Mouse (Mus musculus) lung, postnatal 4 days (tissue): ENCODE results near the gene Abcc12.

ENCODE experiments used
- DNase-seq, 2 experiments: peaks; one replicate each; pipeline ENCODE4 v3.0.0; 2021

The Abcc12 gene

DNA sequence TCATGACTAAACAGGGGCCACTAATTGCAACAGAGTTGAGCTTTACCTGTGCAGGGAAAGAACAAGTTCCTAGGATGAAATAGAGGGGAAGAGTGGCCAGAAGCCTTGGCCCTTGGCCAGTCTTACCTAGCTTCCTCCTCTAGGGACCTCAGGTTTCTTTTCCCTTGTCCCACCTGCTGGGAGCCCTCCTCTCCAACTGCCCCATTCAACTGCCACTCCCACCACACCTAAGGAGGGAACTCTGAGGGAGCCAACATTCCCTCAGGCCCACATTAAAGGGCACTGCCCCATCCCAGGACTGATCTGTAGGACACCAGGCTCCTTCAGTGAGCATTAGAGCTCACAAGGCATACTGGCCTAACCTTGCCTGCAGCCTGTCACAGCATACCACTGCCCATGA, at the start of gene Abcc12:
Gene Abcc12 (minus strand): TSS at position 229 of the 400 bp plus-strand sequence.
- DNase-seq, result no peak

DNA sequence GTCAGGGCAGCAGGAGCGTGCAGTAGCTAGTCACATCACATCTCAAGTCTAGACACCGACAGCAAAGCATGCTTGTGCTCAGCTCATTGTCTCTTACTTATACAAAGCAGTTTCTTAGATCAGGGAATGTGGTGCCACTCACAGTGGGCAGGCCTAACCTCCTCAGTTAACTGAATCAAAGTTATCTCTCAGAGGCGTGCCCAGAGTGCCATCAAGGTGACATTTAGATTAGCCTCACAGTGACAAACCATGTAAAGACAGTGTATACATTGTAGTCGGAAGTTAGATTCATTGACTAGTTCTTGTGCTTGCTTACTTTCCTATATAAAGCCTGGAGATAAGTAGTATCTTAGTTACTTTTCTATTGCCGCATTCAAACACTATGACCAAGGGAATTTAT, 49.7 kb upstream of the Abcc12 start:
- no peak for DNase-seq

DNA sequence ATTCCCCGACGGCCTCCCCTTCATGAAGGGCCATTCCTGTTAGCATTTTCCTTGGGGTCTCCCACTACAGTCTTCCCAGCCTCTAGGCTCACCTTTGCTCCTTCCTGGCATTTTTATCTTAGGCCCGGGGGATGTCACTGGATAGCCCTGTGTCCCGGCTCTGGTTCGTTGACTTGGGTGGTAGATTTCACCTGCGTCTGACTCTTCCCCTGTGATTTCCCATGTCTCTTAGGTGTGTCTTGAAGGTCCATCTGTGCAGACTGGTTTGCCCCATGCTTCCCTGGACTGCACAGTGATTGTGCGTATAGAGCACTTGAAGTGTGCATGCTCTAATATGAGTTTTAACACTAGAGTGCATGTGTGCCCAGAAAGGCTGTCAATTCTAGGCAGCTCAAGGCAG, 44.4 kb upstream of the Abcc12 start:
- DNase-seq, result no peak

DNA sequence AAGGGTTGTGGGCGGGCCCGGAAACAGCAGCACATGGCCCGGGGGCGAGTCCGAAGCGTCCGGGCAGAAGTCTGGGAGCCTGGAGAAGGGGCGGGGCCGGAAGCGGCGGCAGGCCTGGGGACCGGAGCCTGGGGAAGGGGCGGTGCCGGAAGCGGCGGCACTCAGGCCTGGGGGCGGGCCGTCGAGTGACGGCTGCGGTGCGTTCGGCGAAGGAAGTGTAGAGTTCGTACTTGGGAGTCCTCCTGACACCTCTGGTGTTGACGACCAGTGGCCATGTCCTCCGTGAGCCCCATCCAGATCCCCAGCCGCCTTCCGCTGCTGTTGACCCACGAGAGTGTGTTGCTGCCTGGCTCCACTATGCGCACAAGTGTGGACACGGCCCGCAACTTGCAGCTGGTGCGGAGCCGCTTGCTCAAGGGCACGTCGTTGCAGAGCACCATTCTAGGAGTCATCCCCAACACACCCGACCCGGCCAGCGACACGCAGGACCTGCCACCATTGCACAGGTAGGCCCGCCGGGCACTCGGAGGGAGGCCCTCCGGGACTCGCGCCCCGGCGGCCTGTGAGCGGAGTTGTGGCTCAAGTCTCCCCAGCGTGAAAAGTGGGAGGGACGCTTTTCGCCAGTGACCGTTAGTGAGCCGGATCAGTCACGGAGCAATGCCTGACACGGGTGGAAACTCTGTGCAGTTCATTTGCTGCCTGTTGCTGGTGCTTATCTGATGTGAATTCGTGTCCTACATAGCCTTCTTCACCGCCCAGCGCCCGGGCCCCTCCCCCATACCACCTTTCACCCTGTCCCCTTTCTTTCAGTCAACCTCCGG, 43.6 kb upstream of the Abcc12 start, which contains the start of gene Lonp2:
Gene Lonp2 (plus strand): TSS at position 133 of the 821 bp plus-strand sequence.
- DNase-seq, result peak; percentile 99 to 100

DNA sequence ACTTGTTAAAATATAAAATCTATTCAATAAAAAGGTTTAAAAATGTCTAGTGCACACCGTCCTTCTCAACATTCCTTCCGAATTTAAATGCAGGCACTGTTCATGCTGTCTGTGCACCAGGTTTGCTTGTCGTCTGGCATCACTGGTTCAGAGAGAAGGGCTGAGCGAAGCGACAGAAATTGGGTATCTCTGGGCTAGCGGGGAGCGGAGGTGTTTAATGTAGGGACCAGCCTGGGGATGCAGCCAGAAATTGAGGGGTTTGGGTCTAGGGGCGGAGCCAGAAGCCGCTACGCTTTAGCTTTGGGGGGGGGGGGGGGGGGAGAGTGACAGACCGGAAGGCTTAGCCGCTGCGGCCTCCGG, 43.0 kb upstream of the Abcc12 start:
- no peak for DNase-seq

DNA sequence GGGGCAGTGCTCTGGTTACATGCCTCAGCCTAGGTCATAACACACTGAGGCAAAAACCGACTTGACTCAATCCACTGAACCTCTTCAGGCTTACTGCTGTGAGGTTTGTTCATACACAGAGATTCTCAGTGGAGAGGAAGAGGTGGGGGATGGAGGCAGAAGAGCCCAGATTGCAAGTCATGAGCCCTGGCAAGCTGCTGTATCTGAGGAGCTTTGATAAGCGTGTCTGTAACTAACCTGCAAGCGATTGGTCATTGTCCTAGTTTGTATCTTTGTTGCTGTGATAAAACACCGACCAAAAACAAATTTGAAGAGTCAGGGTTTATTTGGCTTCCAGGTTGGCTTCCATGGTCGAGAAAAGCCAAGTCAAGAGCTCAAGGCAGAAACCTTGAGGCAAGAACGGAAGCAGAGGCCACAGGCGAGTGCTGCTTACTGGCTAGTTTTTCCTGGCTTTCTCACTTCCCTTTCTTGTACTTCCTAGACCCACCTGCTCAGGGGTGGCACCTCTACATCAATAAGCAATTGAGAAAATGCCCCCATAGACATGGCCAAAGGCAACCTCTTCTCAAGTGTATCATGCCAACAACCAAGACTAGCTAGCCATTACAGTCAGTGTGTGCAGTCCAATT, 37.4 kb upstream of the Abcc12 start:
- DNase-seq, result no peak

DNA sequence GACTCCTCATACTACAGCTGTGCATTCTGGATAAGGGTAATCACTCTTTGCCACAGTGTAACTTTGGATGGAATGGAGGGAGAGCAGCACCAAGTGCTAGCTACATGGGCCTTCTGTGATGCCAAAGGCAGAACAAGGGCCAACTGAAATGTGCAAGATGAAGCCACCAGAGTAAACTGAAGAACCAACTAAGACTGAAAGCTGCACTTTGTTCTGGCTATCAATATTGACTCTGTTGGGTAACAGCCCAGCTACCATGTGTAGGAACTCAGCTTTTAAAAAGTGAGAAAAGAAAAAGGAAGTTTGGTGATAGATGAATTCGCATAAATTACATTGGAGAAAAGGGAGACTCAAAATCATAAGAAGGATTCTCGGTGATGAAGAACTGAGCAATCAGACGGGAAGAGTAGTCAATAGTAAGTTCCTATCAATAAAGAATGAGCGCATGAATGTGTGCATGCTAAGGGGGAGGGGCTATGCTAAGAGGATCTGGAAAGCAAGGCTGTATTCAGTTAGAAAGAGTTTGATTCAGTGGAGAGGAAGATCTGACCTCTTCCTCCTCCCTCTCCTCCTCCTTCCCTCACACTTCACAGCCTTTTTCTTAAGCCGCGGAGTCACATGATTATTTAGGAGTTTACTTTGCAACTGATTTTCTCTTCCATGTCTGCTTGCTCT, 34.7 kb upstream of the Abcc12 start:
- DNase-seq, result no peak

DNA sequence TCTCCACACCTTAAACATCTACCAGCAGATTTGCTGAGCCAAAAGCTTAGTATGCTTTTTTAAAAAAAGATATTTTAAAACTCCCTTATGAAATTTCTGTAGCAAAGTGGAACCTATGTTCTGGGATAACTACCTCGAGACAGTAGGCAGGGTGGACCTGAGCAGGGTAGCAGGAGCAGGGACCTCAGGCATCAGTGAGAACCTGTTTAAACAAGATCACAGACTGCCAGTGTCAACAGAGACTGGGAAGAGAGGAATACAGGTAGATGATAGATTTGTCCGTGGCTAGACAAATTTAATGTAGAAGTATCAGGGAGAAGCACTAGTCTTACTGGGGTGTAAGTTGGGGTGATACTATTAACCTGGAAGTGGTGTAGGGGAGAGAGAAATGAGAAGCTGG, 33.3 kb upstream of the Abcc12 start:
- no peak for DNase-seq

DNA sequence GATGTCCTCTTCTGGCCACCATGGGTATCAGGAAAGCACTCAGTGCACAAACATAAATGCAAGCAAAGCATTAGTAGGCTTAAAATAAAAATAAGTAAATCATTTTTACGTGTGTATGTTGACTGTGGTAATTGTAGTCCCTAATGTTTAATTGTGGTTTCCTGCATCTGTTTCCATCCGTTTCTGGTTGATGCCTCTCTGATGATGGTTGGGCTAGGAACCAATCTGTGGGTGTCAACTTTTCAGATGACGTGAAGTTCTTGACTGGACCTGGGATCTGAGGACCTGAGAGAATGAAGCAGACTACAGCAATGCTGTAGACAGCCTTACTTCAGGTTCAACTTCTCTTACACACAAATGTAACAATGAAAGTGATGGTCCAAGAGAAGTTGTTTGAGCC, 24.2 kb upstream of the Abcc12 start:
- no peak for DNase-seq

DNA sequence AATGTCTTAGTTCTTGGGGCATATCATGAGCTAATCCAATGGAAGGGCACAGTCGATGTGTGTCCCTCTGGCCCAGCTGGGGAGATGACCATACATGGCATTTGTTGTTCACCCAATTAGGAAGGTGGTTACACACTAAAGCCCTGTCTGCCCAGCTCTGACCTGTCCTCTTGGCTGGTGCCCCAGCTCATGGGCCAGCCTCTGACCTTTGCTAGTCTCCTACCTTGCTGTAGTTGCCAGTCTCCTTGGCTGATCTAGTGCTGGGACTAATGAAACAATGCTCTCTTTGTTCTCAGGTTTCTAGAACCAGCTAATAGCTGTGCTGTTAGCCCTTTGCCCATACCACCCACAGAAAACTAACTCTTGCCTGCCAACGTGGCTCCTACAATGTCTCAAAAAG, 22.7 kb upstream of the Abcc12 start:
- DNase-seq, result no peak

DNA sequence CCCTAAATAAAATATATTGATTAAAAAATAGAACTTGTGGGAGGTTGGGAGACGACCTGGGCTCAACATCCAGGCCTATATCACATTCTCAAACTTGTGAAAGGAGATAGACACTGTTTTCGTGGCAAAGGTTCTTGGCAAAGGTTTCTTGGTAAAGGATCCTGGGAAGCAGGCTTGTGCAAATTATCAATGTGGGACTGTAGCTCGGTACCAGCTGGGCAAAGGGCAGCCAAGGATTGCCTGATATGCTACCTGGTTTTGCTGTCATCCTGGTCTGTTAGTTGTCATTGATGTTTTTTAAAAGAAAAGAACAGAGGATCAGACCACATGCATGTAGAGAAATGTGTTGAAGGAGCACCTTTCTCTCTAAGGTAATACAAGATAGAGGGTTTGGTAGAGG, 19.8 kb upstream of the Abcc12 start:
- no peak for DNase-seq

DNA sequence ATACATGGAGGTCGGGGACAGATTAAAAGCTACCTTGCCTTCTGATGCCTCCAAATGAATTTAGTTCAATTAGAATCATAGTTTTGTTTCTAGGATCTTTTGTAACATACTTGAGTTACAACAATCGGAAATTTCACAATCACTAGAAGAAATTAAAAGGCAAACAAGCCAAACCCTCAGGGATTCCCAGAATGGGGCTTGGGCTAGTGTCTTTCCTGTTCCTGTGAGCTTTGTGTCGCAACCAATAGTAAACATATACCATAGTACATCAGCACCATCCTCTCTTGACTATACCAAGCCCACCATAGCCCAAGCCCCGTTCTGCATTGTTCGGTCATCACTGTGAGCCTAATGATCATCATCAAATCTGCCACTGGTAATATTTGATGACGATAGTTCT, 18.8 kb upstream of the Abcc12 start:
- no peak for DNase-seq

DNA sequence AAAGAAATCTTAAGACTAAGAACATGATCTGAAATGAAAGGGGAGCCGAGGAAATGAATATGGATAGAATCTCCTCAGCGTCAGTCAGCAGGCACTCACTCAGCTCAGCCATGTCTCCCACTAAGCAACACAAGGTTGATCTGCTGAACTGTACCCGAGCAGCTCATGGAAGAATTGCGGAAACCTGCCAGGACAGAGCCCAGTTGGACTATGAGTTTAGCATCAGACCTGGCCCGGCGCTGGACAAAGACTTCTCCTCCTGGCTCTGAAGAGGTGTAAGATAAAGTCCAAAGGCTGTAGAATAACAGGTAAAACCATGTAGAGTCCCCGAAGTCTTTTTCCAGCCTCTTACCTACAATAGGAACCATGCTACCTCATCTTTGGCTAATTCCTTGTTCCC, 17.2 kb upstream of the Abcc12 start:
- no peak for DNase-seq

DNA sequence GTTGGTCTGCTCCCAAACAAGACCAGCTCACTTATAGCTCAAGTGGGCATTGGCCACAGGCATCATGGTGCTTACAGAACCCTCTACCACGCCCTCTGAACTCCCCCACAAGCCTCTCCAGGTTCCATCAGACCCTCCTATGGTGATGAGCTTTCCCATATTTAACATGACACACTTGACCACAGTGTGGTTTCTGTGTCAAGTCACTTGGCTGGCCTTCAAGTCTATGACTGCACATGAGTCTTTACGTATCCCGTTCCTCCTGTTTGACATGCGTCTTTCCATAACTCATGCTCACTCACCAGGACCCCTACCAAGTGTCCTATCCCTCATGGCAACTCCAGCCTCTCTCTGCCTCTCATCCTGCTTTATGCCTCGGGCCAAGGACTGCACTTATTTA, 15.2 kb upstream of the Abcc12 start:
- no peak for DNase-seq

DNA sequence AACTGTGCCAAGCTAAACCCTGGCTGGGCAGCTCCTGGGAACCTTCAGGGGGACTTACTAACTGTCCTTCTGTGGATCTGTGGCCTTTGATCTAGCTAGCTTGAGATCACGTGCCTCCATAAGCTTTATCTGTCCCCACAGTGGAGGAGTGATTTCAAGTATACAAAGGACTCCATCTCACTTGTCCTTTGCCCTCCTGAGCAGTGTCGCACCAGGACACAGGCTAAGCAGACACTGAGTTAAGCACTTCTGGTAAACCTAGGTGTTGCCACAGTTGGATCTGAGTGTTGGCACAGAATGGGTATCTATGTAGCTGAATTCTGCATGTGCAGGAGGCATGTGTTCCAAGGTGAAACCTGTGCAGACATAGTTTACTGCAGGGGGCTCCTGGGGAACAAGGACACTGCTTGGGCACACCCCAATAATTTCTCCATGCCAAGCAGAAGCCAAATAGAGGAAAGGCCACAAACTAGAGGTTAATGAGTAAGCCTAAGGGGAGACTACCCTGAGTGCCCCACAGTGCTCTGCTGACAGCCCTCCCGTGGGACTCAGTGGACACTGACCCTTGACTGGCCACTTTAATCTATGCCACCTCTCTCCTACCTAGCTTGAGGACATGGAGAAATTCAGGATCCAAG, 13.8 kb upstream of the Abcc12 start:
- no peak for DNase-seq

DNA sequence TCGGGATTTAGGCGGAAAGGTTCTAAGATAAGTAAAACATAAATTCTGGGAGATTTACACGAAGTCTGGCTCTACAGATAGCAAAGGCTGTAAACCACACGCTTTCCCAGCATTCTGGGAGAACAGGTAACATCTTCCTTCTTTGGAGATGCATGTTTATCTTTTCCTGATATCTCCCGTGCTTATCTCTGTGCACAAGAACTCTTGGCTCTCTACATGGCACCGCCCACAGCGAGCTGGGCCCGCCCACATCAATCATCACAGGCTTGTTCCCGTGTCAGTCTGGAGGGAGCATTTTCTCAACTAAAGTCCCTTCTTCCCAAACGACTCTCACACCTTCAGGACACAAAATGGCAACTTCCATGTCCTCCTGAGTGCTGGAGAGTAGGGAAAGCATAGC, 12.6 kb upstream of the Abcc12 start:
- no peak for DNase-seq

DNA sequence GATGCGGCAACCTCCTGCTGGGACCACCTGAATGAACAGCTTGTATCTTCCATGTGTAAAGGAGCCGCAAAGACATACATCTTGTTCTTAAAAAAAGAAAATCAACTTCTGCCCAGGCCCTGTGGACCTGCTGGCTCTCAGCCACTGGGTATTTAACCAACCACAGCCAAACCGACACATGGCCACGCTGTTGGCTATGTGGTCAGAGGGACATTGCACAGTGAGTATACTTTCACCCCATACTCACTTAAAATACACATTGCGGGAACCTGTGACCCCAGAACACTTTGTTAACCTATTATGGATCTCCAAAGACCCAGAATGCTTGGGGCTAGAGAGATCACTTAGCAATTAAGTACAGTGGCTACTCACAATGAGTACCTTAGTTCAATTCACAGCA, 7.9 kb upstream of the Abcc12 start:
- DNase-seq, result no peak

DNA sequence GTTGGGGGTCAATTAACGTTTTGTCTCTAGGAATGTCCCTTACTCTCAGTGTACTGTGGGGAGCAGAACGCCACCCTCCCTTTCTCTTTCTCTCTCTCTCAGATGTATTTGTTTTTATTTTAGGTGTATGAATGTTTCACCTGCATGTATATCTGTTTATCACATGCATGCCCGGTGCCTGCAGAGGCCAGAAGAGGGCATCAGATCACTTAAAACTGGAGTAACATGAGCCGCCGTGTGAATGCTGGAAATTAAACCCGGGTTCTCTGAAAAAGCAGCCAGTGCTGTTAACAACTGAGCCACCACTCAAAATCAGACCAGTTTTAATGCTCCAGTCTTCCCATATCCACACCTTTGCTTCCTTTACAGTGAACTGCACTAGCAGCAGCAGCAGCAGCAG, 6.2 kb upstream of the Abcc12 start:
- no peak for DNase-seq

DNA sequence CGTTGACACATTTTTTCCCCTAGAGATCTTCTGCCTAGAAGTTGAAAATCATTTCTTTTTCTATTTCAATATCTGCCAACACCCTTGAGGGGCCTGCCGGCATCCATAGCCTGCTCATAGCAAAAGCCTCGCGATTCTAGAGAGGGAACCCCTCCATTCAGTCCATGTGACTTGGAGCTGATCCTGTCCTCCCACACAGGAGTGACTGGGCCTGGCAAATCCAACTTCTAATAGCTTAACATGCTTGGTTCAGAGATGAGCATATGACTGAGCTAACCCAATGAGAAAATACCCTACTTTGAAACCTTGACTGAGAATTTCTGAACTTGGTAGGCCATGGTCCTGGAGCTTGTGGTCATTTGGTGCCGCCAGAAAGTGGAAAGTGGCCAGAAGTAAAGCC, 5.6 kb upstream of the Abcc12 start:
- no peak for DNase-seq

DNA sequence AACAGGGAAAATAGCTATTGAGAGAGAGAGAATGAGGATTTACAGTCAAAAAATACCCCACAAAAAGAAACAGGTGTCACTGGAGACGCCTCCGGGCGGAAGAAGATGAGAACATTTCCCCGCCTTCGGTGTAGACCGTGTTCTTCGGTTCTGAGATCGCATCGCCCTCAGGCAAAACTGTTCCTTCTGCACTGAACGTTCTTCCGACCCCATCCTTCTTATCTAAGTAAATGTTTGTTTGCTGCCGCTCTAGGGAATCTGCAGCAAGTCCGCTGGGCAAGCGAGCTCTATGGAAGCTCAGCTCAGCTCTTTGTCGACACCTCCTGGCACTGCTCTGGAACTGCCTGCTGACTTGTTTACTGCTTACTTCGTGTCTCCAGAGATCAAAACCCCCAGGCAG, 5.0 kb upstream of the Abcc12 start:
- peak; percentile 75 to 82 for DNase-seq

DNA sequence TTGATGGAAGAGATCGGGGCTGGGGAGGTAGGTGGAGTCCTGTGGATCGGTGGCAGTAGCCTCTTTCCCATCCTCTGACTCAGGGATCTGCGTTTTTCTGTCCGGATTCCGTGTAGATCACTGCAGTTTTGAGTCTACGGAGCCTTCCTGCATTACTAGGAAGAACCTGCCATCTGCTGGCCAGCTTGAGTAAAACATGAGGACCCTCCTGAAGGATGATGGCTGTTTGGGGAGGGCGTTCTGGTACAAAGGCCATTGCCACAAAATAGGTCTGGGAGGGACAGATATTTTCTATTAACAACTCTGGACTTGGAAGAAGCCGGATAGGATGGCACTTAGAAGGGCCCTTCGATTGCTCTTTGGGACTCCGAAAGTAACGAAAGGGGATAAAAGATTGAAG, 4.6 kb upstream of the Abcc12 start:
- DNase-seq, result peak; percentile 70 to 85

DNA sequence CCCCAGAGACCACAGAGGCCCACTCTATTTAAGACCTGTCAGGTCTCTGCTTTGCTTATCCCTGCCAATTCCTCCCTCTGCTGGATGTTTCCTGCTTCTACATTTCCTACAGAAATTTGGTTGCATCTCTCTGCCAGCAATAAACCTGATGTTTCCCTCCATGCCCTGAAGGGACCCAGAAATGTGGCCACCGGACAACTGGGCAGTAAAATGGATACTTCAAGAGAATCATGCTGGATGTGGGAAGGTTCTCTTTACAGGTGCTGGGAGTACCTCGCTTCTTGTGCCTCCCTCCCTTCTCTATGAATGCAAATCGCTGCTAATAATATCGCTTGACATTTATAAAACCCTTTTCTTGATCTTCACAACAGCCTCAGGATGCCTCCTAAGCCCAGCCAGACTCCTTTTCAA, 1.4 kb upstream of the Abcc12 start:
- DNase-seq, result no peak

DNA sequence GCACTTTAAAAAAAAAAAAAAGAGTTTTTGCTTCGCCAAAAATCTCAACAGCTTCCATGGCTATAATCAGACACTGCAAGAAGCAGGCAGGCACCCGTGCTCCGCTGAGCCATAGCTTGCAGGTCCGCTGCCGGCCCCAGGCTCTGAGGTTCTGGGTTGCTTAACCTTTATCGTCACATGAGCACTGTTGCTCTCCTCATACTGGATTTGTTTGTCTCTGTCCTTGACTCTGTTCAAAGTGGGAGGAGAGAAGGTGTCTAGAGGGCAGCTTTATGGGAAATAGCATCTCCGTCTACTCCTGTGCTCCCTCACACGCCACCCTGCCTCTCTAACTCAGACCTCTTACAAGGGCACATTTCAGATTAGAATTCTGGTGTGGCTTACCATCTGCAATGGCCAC, 1.8 kb downstream of the Abcc12 start:
- peak; percentile 11 to 39 for DNase-seq

DNA sequence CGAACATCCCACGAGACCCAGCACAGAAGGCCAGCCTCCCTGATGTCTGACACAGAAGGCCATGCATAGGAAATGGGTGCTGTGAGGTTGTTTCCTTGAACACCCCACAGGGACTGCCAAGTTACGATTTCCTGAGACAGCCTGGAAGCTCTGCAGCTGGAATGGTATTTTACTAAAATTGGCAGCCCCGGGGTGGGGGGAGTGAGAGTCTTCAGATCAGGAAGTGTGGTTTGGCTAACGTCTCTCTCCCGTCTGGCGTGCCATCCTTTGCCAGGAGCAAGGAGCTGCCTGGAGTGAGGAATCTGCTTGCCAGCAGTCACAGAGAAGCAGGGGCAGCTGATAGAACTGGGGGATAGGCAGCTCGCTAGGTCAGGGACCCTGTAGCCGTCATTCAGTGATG, 2.4 kb downstream of the Abcc12 start:
- peak; percentile 46 to 61 for DNase-seq
